Mouse (Mus musculus) bone marrow, adult 2 months (tissue): ENCODE measurements around the gene Tmem177.

ENCODE experiments used
- CTCF ChIP-seq: fragments of 200-500 bp; IDR thresholded peaks from 2 replicates; pipeline ENCODE4 v1.5.1; 2011; ENCODE audit warnings: low read length, control low read depth; ENCODE audit not compliant: control insufficient read depth, insufficient read depth
- POLR2A ChIP-seq: fragments of 200-500 bp; IDR thresholded peaks from 2 replicates; pipeline ENCODE4 v1.6.1; 2011; ENCODE audit warnings: low read depth, mild to moderate bottlenecking, control low read depth, low read length, borderline replicate concordance; ENCODE audit not compliant: control insufficient read depth

DNA sequence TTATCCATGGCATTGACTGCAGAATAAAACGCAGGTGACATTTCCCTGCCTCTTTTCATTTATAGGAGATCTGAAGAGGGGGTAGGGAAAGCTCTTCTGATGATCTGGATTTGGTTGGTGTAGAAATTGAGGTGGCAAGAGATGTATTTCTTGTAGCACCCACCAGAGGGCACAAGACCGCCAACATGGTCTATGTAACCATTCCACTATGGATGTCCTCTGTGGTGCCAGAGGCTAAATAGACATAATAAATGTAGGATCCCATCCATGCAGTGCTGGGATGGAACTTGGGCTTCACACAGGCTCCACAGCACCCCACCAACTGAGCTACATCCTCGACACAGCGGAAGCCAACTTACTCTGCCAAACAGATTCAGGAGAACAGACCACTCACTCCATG, 6.3 kb upstream of the Tmem177 start:
- no peak for TF ChIP-seq CTCF
- TF ChIP-seq POLR2A = no peak
